Mouse (Mus musculus) heart, adult 11 months (tissue): ENCODE measurements around the gene Fyco1.
A peak's percentile ranks its signal among the peaks of the same experiment; 100 is the strongest.

Source experiments
- DNase-seq: peaks from one replicate; pipeline ENCODE4 v3.0.0; 2022

Gene Fyco1

GRCm38 (mm10) chr9:123851713-123852448 lies at the start of gene Fyco1:
Gene Fyco1 (minus strand): TSS chr9:123851899.
- DNase-seq: peak; percentile 100

- DNase-seq: peak; percentile 51
These were observed 20.4 kb upstream of the Fyco1 start for GRCm38 (mm10) chr9:123872049-123872448.

GRCm38 (mm10) chr9:123869167-123869784 lies 17.6 kb upstream of the Fyco1 start:
- peak; percentile 69 for DNase-seq

- peak; percentile 54 for DNase-seq
These were observed 11.9 kb upstream of the Fyco1 start for GRCm38 (mm10) chr9:123863641-123864040.

- peak; percentile 48 for DNase-seq
These were observed 11.4 kb upstream of the Fyco1 start for GRCm38 (mm10) chr9:123862895-123863616.

GRCm38 (mm10) chr9:123861929-123862328 lies 10.2 kb upstream of the Fyco1 start, which contains the start of gene Xcr1:
Gene Xcr1 (minus strand): TSS chr9:123862029.
- DNase-seq: peak; percentile 37

GRCm38 (mm10) chr9:123856836-123857235 lies 5.1 kb upstream of the Fyco1 start:
- peak; percentile 40 for DNase-seq

GRCm38 (mm10) chr9:123852449-123853390 lies 1.0 kb upstream of the Fyco1 start:
- DNase-seq: peak; percentile 88

GRCm38 (mm10) chr9:123851062-123851712 lies 512 bp downstream of the Fyco1 start:
- DNase-seq: peak; percentile 98

- DNase-seq: peak; percentile 95
These were observed 1.0 kb downstream of the Fyco1 start for GRCm38 (mm10) chr9:123850705-123851061.

- DNase-seq: peak; percentile 85
These were observed 1.6 kb downstream of the Fyco1 start for GRCm38 (mm10) chr9:123849976-123850695.

- DNase-seq: peak; percentile 58
These were observed 5.2 kb downstream of the Fyco1 start for GRCm38 (mm10) chr9:123846490-123846889.

GRCm38 (mm10) chr9:123845120-123845519 lies 6.6 kb downstream of the Fyco1 start:
- peak; percentile 97 for DNase-seq

- DNase-seq: peak; percentile 88
These were observed 7.2 kb downstream of the Fyco1 start for GRCm38 (mm10) chr9:123844468-123844867.

- DNase-seq: peak; percentile 84
These were observed 11.5 kb downstream of the Fyco1 start for GRCm38 (mm10) chr9:123840243-123840642.

GRCm38 (mm10) chr9:123835851-123836250 lies 15.8 kb downstream of the Fyco1 start:
- DNase-seq: peak; percentile 46

GRCm38 (mm10) chr9:123828916-123829315 lies 22.8 kb downstream of the Fyco1 start:
- peak; percentile 87 for DNase-seq

- no peak for DNase-seq
These were observed 25.1 kb downstream of the Fyco1 start for GRCm38 (mm10) chr9:123826631-123827030.

GRCm38 (mm10) chr9:123818601-123819000 lies 33.1 kb downstream of the Fyco1 start:
- DNase-seq: peak; percentile 61

GRCm38 (mm10) chr9:123815996-123816395 lies 35.7 kb downstream of the Fyco1 start:
- DNase-seq: peak; percentile 34

- DNase-seq: peak; percentile 89
These were observed 36.3 kb downstream of the Fyco1 start for GRCm38 (mm10) chr9:123815444-123815843.
